Mouse (Mus musculus): ENCODE measurements around the gene Lgals1.

- TF ChIP-seq CTCF (IDR thresholded peaks at IDR 0.05; ENCODE audit: low read depth, low read length) (no peak), POLR2A (IDR thresholded peaks at IDR 0.05; ENCODE audit: borderline replicate concordance, low read depth, low read length) (no peak)
Observed at GRCm38 (mm10) chr15:78957021-78957420, 30.5 kb downstream of the Lgals1 start.

Measured in bone marrow macrophage, adult 2 months (primary cell).